Mouse (Mus musculus): ENCODE measurements at regions not wholly inside any gene's neighbourhood (a gene's known extent, or its start where the extent isn't known, plus 50 kb on each side); places are given as distances from the start of the nearest gene placed in this dataset.

DNA sequence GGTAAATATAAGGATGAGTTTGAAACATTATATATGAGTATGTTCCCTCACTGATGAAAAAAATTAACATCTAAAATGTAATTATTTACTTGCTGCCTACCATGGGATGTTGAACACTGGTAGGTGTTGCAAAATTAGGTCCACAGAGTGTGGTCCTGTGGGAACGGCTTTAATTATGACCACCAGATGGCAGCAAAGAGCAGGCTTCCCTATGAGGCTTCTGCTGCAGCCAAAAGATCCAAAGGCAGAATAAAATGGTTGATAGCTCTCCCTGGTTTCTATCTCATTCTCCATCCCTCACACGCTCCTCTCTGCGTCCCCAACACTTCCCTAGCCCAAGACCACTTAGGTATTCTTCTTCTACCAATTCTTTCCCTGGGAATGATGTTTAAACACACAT is 54.6 kb upstream of the Cit start:
- peak; percentile 48 for DNase-seq (ENCODE audit: extremely low spot score, low spot score)
